Mouse (Mus musculus) frontal cortex, postnatal 14 days (tissue): ENCODE data around the gene Cbx5.
"Not testable (repeated sequence)": the region's sequence is repeated elsewhere in the genome, so short reads cannot be mapped to it uniquely, and the experiment has no call there.

Experiments used
- DNase-seq, 2 experiments: peaks; one replicate each; pipeline ENCODE4 v3.0.0; 2022; ENCODE audit warnings: low spot score in 2 of 2

Gene Cbx5

GRCm38 (mm10) chr15:103239685-103240159, at the start of gene Cbx5:
Cbx5 (minus strand) TSS chr15:103239816.
- peak; percentile 97 to 98 for DNase-seq

DNA sequence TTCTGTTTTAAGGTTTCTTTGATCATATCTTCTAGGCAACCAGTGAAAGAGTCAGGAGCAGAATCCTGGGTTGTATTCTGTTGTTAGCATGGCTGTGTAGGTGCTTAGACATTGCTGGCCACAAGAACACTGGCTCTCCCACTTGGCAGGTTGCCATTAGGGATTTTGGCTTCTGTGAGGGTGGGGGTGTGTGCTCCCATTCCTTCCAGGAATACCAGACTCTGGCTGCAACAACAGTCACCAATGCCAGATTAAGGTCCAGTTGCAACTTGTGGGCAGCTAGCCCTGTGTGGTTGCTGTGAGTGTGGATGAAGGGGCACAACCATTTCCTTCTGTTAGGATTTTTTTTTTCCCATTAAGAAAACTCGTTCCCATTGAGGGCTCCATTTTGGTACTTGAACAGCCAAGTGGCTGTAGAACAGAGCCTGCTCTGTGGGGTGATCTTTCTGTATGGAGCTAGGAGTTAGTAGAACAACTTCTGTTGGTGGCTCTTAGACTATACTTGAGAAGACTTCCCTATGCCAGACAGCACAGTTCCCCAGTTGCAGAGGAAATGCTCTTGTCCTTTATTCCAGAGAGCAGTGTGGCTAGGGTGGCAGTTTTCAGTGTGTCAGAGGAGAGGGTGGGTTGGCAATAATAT, 46.3 kb upstream of the Cbx5 start:
- DNase-seq: no peak

DNA sequence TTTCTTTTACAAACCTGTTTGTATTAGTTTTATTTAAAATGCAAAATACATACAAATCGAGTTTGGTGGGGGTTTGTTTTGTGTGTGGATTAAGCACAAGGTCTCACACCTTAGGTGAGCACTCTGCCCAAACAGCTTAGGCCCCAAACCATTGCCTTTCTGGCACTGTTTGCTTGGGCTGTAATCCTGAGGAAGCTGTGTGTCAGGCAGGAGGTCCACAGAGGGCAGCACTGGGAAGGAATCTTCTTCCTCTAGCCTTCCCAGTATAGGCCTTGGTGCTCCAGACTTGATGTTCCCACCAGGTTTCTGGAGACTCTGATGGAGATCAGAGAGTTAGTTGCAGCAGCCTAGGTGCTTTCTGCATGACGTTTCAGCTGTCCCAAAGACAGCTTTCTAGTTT, 45.0 kb upstream of the Cbx5 start:
- DNase-seq: no peak

- peak in 1 of 2 experiments; percentile 35 for DNase-seq
Measured at GRCm38 (mm10) chr15:103284066-103284465, 44.5 kb upstream of the Cbx5 start.

- DNase-seq: no peak
Measured at GRCm38 (mm10) chr15:103281465-103282205, 42.0 kb upstream of the Cbx5 start.

DNA sequence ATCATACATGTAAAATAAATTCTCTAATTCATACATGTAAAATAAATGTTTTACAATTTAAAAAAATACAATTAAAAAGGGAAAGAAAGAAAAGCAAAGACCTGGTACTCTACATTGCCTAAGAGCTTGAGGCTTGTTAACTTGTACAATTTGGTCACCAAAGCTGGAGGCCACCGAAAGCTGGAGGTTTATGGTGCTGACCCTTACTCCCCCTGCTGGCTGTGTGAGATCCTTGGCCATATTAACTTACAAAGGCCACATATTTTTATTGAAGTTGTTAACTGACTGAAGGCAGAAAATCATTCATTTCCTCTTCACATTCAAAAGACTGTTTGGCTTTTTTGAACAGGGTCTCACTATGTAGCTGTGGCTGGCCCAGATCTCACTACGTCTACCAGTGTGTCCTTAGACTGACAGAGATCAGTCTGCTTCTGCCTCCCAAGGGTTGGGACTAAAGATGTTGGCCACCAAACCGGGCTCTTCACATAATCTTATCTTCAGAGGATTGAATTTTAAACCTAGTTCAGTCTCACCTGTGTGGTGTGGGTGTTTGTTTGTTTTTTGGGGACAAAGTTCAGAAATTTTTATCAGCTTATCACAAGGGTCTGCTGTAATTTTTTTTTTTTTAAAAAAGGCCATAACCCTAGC, 41.3 kb upstream of the Cbx5 start:
- DNase-seq: no peak

DNA sequence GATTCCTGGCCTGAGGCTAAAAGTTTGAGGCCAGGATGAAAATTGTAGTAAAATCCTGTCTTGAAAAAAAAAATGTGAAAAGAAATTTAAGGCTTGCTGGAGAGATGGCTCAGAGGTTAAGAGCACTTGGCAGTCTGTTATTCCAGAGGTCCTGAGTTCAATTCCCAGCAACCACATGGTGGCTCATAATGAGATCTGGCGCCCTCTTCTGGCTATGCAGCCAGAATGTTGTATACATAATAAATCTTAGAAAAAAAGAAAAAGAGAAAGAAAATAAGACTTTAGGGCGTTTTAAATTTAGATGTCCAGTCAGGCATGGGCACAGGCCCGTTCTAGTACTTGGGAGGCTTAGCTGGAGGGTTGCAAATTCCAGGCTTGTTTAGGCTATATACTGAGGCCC, 40.1 kb upstream of the Cbx5 start:
- no peak for DNase-seq

DNA sequence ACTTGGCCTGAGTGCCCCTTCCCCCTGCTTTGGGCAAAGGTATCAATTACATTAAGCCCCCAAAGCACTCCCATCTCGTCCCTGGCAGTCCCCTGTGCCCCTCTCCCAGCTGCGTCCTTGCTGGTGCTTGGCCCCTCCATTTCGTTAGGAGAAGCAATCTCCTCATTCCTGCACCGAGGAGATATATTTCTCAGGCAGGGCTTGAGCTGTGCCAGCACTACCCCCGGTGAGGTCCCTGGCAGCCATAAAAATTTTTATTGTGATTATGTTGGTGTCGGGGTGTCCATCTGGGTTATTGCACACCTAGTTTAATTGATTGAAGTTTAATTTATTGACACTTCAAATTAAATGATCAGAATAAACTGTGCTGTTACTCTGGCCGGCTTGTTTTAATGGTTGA, 38.3 kb upstream of the Cbx5 start:
- DNase-seq: no peak

DNA sequence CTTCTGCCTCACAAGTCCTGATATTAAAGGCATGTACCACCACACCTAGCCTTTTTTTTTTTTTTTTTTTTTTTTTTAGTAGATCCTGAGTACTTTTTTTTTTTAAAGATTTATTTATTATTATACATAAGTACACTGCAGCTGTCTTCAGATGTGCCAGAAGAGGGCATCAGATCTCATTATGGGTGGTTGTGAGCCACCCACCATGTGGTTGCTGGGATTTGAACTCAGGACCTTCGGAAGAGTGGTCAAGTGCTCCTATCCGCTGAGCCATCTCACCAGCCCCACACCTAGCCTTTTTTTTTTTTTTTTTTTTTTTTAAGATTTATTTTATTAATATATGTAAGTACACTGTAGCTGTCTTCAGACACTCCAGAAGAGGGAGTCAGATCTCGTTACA, 36.3 kb upstream of the Cbx5 start:
- not testable (repeated sequence) for DNase-seq

- peak; percentile 94 to 99 for DNase-seq
Measured at GRCm38 (mm10) chr15:103272419-103273279, 33.0 kb upstream of the Cbx5 start, which contains the start of gene Copz1. Copz1 (plus strand) TSS chr15:103272714.

DNA sequence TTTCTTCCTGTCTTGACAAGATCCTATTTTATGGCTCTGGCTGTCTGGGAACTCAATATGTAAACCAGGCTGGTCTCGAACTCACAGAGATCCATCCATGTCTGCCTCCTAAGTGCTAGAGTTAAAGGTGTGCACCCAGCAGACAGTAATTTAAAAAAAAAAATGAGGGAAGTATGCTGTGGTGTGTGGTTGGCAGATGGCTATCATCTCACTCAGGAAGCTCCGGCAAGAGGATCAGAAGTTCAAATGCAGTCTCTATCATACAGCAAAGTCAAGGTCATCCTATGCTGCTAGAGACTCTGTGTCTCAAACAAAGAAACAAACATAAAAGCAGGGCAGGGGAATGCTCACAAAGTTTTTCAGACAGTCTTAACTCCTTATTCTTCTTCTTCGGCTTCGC, 29.3 kb upstream of the Cbx5 start:
- DNase-seq: no peak

GRCm38 (mm10) chr15:103264794-103265193, 25.2 kb upstream of the Cbx5 start:
- DNase-seq: no peak

GRCm38 (mm10) chr15:103259989-103260388, 20.4 kb upstream of the Cbx5 start:
- no peak for DNase-seq

GRCm38 (mm10) chr15:103259162-103259561, 19.5 kb upstream of the Cbx5 start:
- no peak for DNase-seq

GRCm38 (mm10) chr15:103257790-103258728, 18.4 kb upstream of the Cbx5 start, which contains the start of gene Nfe2:
Nfe2 (minus strand) TSS chr15:103258403.
- DNase-seq: no peak

- DNase-seq: no peak
Measured at GRCm38 (mm10) chr15:103256210-103256986, 16.8 kb upstream of the Cbx5 start.

- DNase-seq: no peak
Measured at GRCm38 (mm10) chr15:103255169-103255568, 15.6 kb upstream of the Cbx5 start.

GRCm38 (mm10) chr15:103253352-103253751, 13.7 kb upstream of the Cbx5 start:
- no peak for DNase-seq

GRCm38 (mm10) chr15:103252660-103253059, 13.0 kb upstream of the Cbx5 start:
- no peak for DNase-seq

DNA sequence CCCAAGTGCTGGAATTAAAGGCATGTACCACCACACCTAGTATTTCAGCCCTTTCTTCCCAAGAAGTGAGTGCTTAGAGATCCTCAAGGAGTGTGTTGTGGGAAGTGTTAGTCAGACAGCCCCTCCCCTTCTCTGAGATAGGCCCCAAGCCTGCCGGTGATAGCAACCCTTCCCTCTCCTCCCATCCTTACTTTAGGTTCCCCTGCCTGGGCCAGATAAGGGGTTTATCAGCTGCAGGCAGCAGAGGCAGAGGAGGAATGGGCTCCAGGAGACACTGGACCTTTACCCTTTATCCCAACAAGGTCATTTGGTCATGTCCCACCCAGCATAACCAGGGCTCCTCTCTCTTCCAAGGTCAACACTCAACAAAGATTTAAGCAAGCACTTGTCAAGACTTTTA, 12.0 kb upstream of the Cbx5 start:
- DNase-seq: no peak
